Mouse (Mus musculus): ENCODE measurements at regions not wholly inside any gene's neighbourhood (a gene's known extent, or its start where the extent isn't known, plus 50 kb on each side); places are given as distances from the start of the nearest gene placed in this dataset.

DNA sequence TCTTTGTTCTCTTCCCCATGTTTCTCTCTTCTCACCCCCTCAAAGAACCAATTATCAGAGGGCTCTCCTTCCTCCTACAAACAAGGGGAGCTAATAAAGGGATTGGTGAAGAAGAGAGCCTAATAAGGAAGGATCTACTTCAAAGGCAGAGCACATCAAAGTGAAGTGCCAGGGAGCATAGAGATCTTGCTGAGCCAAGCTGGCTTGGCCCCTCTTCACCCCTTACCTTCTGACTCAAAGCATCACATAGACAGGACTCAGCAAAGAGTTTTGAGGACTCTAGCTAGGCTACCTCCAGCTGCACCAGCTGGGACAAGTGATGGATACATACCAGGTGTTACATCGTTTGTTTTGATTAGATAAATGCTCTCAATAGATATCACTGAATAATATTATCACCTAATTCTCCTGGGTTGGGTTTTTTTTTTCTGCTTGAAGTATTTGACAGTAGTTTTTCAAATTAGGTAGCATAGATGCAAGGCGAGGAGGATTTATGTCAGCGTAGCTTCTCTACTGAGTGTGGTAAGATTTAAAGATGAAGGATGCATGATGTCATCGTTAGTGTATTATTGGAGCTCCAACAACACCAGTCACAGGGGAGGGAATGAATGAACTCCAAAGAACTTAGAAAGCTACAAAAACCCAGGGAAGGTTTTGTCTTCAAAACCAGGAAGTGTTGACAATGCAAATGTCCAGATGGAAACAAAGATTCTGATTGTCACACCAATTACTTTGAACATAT lies 69.1 kb upstream of the Prr30 start:
- no peak for DNase-seq
- intact Hi-C loops (cut with DNase I): no loop called here

GRCm38 (mm10) chr14:101267536-101267935 lies 67.4 kb upstream of the Prr30 start:
- intact Hi-C loops (cut with DNase I): no loop called here
- DNase-seq: no peak

Measured in gastrocnemius, postnatal 36 days (tissue).